Mouse (Mus musculus) myocyte (in vitro differentiated cells): ENCODE measurements at regions not wholly inside any gene's neighbourhood (a gene's known extent, or its start where the extent isn't known, plus 50 kb on each side); places are given as distances from the start of the nearest gene placed in this dataset.

Experiments used
- H3K27me3 ChIP-seq: one replicate; pipeline ENCODE4 v1.6.1; 2011; ENCODE audit not compliant: control insufficient read depth, insufficient read depth, insufficient read length
- H3K36me3 ChIP-seq: one replicate; pipeline ENCODE4 v1.6.1; 2011; ENCODE audit not compliant: control insufficient read depth, insufficient read depth
- H3K4me2 ChIP-seq: one replicate; pipeline ENCODE4 v1.6.1; 2011; ENCODE audit warnings: low read depth, control low read depth
- H3K4me3 ChIP-seq: one replicate; pipeline ENCODE4 v1.5.1; 2011; ENCODE audit warnings: mild to moderate bottlenecking, control low read depth, moderate library complexity
- H3K79me2 ChIP-seq: one replicate; pipeline ENCODE4 v1.6.1; 2011; ENCODE audit not compliant: control insufficient read depth, insufficient read depth
- H3ac ChIP-seq: one replicate; pipeline ENCODE4 v1.6.1; 2011; ENCODE audit not compliant: control insufficient read depth, insufficient read length
- E2F4 ChIP-seq: IDR thresholded peaks from one replicate; pipeline ENCODE4 v1.6.1; 2011; ENCODE audit warnings: mild to moderate bottlenecking, control low read depth, moderate library complexity; ENCODE audit not compliant: insufficient read depth
- MAX ChIP-seq: IDR thresholded peaks from one replicate; pipeline ENCODE4 v1.6.1; 2011; ENCODE audit warnings: low read depth, mild to moderate bottlenecking, control low read depth
- MYOD1 ChIP-seq, 3 experiments: IDR thresholded peaks; one replicate each; pipeline ENCODE4 v1.6.1; 2011; ENCODE audit warnings: control low read depth in 2 of 3, low read depth in 2 of 3, mild to moderate bottlenecking in 2 of 3, moderate library complexity in 1 of 3; ENCODE audit not compliant: insufficient read length in 2 of 3, control insufficient read depth in 1 of 3
- MYOG ChIP-seq, 3 experiments: IDR thresholded peaks; one replicate each; pipeline ENCODE4 v1.6.1; 2011; ENCODE audit warnings: control low read depth in 2 of 3, low read depth in 2 of 3, mild to moderate bottlenecking in 2 of 3; ENCODE audit not compliant: insufficient read length in 2 of 3, control insufficient read depth in 1 of 3, insufficient read depth in 1 of 3
- POLR2A ChIP-seq: IDR thresholded peaks from one replicate; pipeline ENCODE4 v1.6.1; 2011; ENCODE audit warnings: low read depth, mild to moderate bottlenecking, control low read depth, moderate library complexity; ENCODE audit not compliant: insufficient read length
- POLR2AphosphoS2 ChIP-seq: IDR thresholded peaks from one replicate; pipeline ENCODE4 v1.6.1; 2011; ENCODE audit warnings: low read depth, control low read depth; ENCODE audit not compliant: insufficient read length
- REST ChIP-seq: IDR thresholded peaks from one replicate; pipeline ENCODE4 v1.6.1; 2011; ENCODE audit warnings: mild to moderate bottlenecking, control low read depth, moderate library complexity; ENCODE audit not compliant: insufficient read depth, insufficient read length
- SRF ChIP-seq: IDR thresholded peaks from one replicate; pipeline ENCODE4 v1.6.1; 2011; ENCODE audit warnings: low read depth; ENCODE audit not compliant: control insufficient read depth, insufficient read length
- TCF3 ChIP-seq: IDR thresholded peaks from one replicate; pipeline ENCODE4 v1.6.1; 2011; ENCODE audit warnings: low read depth, control low read depth; ENCODE audit not compliant: insufficient read length
- USF1 ChIP-seq: IDR thresholded peaks from one replicate; pipeline ENCODE4 v1.6.1; 2011; ENCODE audit warnings: low read depth, mild to moderate bottlenecking, control low read depth, moderate library complexity

- no peak overlapping the region for H3K4me2 ChIP-seq
- no peaks in the 10 kb centered on the region for H3K27me3 ChIP-seq
- H3K4me3 ChIP-seq = no peak overlapping the region
- no peaks in the 10 kb centered on the region for H3K36me3 ChIP-seq
- H3K79me2 ChIP-seq = no peaks in the 10 kb centered on the region
- TF ChIP-seq POLR2AphosphoS2 (no peak), SRF (no peak), USF1 (no peak), MYOD1 (IDR thresholded peaks at IDR 0.05; ENCODE audit: control insufficient read depth in 1 of 3, insufficient read length in 2 of 3, low read depth in 2 of 3) (no peak), TCF3 (no peak), REST (no peak), MAX (no peak), E2F4 (no peak), MYOG (IDR thresholded peaks at IDR 0.05; ENCODE audit: control insufficient read depth in 1 of 3, insufficient read depth in 1 of 3, insufficient read length in 2 of 3, low read depth in 2 of 3) (no peak), POLR2A (no peak)
- no peak overlapping the region for H3ac ChIP-seq
Observed at GRCm38 (mm10) chr15:43803342-43803741, 3669.2 kb downstream of the 9330182O14Rik start.
